Mouse (Mus musculus): ENCODE measurements around the gene Etnppl.

Gene Etnppl

DNA sequence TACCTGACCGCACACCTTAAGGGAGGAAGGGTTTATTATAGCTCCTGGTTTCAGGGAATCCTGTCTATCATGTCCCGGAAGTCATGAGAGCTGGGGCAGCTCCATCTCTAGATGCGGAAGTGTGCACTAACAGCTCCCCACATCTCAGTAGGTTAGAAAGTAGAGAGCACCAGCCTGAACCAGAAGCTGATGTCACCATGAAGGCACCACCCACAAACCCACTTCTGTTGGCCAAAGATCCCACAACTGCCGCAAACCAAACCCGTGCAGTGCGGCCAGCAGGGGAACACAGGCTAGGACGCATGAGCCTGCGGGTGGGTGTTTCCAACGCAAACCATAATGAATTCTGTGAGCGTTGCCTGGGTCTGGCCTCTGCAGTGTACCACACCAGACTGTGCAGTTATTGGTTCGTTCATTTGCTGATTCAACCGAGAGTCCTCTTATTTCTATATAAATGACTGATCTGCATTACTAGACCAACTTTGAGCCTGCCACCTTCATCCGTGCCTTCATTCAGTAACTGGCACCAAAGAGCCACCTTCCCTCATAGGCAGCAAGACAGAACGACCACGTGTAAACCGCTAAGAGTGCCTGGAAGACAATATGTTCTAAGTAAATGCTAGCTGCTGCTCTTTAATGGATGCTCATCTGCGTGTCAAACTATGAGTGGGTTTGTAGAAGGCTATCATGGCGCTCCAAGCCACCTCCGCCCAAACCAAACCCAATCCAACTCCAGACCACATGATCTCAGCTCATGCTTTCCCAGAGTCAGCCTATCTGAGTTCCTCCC, 60.6 kb downstream of the Etnppl start:
- no peak for DNase-seq

DNA sequence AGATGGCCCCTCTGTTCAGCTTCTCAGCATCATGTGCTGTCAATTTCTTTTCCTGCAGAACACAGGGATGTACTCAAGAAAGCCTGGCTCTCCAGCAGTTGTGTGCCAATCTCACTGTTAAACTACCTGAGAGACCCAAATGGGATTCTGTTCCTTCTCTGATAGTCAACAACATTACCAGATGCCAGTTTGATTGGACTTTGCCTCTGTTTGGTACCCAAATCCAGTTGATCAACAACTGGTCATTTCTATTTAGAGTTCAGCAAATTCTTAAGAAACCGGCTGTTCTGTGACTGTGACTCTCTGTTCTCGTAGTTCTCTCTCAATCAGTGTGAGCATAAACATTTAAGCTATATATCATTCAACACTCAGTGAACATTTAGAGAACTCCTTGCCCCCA, 64.0 kb downstream of the Etnppl start:
- no peak for DNase-seq

GRCm38 (mm10) chr3:130682183-130682582, 64.9 kb downstream of the Etnppl start:
- no peak for DNase-seq

DNA sequence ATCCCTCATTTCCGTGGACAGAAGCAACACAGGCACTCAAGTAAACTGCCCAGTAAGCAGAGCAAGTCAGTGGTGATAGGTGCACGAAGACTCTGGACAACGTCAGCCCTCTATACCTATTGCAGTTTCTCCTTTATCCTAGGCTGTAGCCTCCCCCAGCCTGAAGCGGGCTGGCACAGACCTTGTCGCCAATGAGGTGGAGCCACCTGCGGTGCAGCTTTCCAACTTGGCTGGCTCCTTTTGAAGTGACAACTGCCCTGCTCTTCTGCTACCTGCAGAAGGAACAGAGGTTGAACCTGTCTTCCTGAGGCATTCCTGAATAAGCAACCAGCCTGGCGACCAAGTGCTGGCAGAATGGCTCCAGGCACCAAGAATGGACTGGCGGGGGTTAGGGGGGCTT, 66.6 kb downstream of the Etnppl start:
- DNase-seq = no peak

- peak; percentile 26 for DNase-seq
Measured at GRCm38 (mm10) chr3:130684276-130685013, 67.2 kb downstream of the Etnppl start.

DNA sequence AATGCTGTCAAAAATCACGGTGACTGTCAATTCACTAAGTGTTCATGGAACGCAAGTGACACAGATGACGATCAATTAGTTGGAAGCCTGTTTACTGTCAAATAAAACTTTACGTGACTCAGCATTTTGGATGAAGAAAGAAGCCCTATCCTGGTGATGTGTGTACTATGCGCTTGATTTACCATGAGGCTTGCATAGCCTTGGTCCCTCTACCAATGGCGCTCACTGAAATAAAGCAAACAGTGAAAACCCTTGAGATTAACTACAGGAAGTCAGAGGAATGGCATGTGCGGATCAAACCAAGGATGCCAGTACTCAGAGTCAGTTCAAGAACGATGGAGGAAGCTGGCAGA, 67.7 kb downstream of the Etnppl start:
- no peak for DNase-seq

GRCm38 (mm10) chr3:130687051-130687450, 69.8 kb downstream of the Etnppl start:
- no peak for DNase-seq
